Mouse (Mus musculus) splenic B cell, adult 2 months (primary cell): ENCODE measurements around the gene Pank2.
"Not testable (repeated sequence)": the region's sequence is repeated elsewhere in the genome, so short reads cannot be mapped to it uniquely, and the experiment has no call there.

ENCODE experiments used
- DNase-seq: peaks from one replicate; pipeline ENCODE4 v3.0.0-alpha.2; 2011; ENCODE audit warnings: low read depth, low spot score
- H3K27me3 ChIP-seq: 2 replicates; pipeline ENCODE4 v1.6.1; 2012; ENCODE audit warnings: mild to moderate bottlenecking, low read length, moderate library complexity, mixed read lengths; ENCODE audit not compliant: control insufficient read depth, poor library complexity, insufficient read depth, severe bottlenecking
- H3K36me3 ChIP-seq: 2 replicates; pipeline ENCODE4 v1.6.1; 2012; ENCODE audit warnings: mild to moderate bottlenecking, low read length, moderate library complexity, mixed read lengths; ENCODE audit not compliant: control insufficient read depth, poor library complexity, insufficient read depth, severe bottlenecking

The Pank2 gene

DNA sequence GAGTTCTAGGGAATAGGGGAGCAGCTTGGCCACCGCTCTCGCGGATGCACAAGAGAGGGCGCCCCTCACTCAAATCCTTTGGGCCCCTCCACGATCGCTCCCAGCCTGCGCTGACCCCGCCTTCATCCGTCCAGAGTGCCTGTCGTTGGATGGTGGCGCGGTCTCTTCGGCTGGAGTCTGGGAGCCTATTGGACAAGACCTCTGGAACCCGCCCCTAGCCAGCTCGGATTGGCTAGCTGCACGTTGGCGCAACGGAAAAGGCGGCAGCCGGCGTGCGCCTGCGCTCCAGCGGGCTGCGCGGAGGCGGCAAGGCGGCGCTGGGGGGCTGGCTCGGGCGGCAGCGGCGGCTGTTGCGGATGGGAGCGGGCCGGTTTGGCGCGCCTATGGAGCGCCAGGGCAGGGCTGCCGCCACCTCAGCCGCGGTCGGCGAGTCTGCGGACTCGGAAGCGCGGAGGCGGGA, at the start of gene Pank2:
Gene Pank2, plus strand, starts transcription at position 283 of the 460 bp plus-strand sequence.
- H3K36me3 ChIP-seq, result no peaks in the 10 kb centered on the region
- peak; percentile 97 for DNase-seq
- H3K27me3 ChIP-seq, result no peaks in the 10 kb centered on the region

- Histone ChIP-seq H3K27me3 (no peaks in the 10 kb centered on the region), H3K36me3 (peaks cover 1% of the 10 kb centered on the region; the same call in 1 of the 2 replicates)
- no peak for DNase-seq
Observed at GRCm38 (mm10) chr2:131213773-131214172, 48.5 kb upstream of the Pank2 start.

DNA sequence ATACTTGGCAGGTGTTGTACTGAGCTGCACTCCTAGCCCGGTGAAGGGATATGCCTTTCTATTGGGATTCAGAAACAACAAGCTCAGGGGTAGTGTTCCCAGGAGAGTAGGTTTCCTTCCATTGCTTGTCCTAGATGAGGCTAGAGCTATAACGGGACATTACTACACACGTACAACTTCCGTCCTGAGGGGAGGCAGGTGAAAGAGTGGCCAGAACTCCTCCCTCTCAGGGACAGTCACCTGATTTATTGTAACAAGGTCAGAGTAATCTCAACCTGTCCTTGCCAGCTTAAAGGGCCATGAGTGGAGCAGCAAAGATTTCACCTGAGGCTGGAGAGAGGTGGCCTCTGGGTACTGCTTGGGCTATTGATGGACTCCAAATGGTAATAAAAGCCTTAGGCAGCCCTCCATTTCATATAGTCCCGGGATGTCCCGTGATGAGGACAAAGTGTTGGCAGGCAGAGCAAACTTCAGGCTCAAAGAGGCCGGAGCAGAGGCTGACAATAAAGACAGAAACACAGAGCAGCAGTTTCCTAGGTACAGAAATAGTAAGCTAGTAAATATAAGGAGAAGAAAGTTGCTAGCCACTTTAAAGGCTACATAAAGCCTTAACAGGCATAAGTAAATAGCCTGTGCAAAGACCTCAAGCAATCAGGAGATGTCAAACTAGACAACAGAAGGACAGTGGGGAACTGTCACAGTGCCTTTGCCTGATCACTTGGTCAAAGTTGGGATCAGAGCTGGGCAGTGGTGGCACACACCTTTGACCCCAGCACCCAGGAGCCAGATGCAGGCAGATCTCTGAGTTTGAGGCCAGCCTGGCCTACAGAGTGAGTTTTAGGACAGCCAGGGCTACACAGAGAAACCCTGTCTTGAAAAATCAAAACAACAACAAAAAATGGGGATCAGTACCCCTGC, 46.1 kb upstream of the Pank2 start:
- DNase-seq, result no peak
- H3K36me3 ChIP-seq, result peaks cover 1% of the 10 kb centered on the region; the same call in 1 of the 2 replicates
- H3K27me3 ChIP-seq, result no peaks in the 10 kb centered on the region

DNA sequence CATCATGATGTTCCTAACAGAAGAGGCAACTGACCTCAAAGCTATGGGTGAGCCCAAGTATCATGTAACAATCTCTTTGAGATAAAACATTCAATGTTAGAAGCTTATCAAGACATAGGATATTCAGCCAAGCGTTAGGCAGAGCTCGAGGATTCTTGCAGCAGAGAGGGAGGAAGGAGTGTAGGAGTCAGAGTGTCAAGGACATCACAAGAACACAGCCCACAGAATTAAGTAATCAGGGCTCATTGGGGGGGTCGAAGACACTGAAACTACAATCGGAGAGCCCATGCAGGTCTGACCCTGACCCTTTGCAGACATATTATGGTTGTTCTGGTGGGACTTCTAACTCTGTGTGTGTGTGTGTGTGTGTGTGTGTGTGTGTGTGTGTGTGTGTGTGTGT, 42.3 kb upstream of the Pank2 start:
- DNase-seq, result no peak
- no peaks in the 10 kb centered on the region for H3K36me3 ChIP-seq
- H3K27me3 ChIP-seq, result no peaks in the 10 kb centered on the region

- DNase-seq, result no peak
- Histone ChIP-seq H3K36me3 (no peaks in the 10 kb centered on the region), H3K27me3 (no peaks in the 10 kb centered on the region)
Observed at GRCm38 (mm10) chr2:131221853-131222515, 40.3 kb upstream of the Pank2 start.

GRCm38 (mm10) chr2:131222562-131222961, 39.7 kb upstream of the Pank2 start:
- H3K27me3 ChIP-seq, result no peaks in the 10 kb centered on the region
- DNase-seq, result no peak
- H3K36me3 ChIP-seq, result no peaks in the 10 kb centered on the region

GRCm38 (mm10) chr2:131223569-131223968, 38.7 kb upstream of the Pank2 start:
- H3K27me3 ChIP-seq, result no peaks in the 10 kb centered on the region
- no peaks in the 10 kb centered on the region for H3K36me3 ChIP-seq
- no peak for DNase-seq

DNA sequence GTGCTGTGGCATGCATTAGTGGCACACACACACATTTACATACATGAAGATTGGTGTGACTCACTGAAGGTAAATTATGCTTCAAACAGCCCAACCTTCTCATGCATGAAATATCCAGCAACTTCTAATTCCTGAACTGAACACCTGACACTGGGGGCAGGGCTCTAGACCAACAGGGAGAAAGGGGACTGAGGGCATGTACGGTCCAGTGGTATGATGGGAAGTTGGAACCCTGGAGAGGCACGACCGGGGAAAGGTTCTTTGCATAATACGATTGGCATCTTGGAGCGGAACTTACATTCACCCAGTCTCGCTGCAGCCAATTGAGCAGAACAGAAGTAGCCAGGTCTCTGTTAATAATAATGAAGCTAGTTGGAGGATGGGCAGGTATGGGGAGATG, 37.1 kb upstream of the Pank2 start:
- no peaks in the 10 kb centered on the region for H3K36me3 ChIP-seq
- DNase-seq, result no peak
- H3K27me3 ChIP-seq, result no peaks in the 10 kb centered on the region

GRCm38 (mm10) chr2:131226669-131227068, 35.6 kb upstream of the Pank2 start:
- DNase-seq, H3K27me3 ChIP-seq, H3K36me3 ChIP-seq: not testable (repeated sequence)

DNA sequence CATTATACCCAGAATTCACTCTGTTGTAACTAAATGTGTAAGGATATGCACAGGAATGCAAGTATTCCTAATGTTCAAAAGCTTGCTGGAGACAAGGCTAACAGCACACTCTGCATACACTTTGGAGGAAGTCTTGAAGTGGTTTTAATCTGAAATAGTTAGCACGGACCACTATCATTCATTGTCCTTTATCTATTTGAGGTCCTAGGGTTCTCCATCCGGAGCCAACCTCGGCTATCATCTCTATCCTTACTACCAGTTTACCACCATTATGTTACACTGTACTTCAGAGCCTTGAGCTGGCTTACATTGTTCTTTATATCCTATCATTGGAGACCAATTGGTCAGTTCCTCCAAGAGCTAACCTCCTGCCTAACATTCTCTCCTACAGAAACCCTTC, 35.1 kb upstream of the Pank2 start:
- Histone ChIP-seq H3K27me3 (no peaks in the 10 kb centered on the region), H3K36me3 (no peaks in the 10 kb centered on the region)
- DNase-seq, result no peak

- no peaks in the 10 kb centered on the region for H3K27me3 ChIP-seq
- H3K36me3 ChIP-seq, result no peaks in the 10 kb centered on the region
- DNase-seq, result peak; percentile 64
Observed at GRCm38 (mm10) chr2:131232558-131232957, 29.7 kb upstream of the Pank2 start.

DNA sequence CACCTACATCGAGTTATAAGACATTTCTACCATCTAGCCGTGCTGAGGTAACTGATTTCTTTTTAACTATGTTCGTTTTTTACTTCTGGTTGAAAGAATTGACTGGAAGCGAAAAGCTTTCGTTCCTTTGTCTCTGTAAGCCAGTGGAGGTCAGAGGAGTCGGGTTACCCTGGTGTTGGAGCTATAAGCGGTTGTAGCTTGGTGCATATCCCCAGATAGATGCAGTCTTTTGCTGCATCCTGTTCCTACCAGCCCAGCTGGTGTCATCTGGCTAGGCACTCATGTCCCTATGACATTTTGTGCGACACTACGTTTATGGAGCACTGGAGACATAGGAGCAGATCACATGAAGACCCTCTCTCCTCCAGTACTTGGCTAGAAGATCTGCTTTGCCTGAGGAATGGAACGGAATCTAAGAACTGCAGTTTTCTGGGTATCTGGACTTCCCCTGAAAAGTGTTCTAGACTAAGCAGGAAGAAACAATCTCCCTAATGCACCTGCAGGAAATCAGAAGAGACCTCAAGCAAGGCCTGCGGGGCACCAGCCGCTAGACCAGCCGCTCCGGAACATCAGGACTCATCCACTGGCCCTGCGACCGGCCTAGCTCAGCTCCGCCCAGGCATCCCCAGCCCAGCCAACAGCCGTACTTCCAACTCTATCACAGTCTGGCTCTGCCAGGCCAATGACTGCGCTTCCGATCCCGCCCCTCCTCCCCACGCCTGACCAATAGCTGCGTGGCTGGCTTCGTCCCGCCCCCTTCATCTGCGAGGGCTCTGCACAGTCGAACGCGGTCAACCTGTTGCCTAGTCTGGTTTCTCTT, 28.8 kb upstream of the Pank2 start, which contains the start of gene Mavs:
Gene Mavs, plus strand, starts transcription at position 757 of the 820 bp plus-strand sequence.
- no peaks in the 10 kb centered on the region for H3K27me3 ChIP-seq
- peak; percentile 95 for DNase-seq
- H3K36me3 ChIP-seq, result no peaks in the 10 kb centered on the region

GRCm38 (mm10) chr2:131234127-131234650, 28.1 kb upstream of the Pank2 start:
- DNase-seq, result peak; percentile 9
- H3K36me3 ChIP-seq, result peaks cover 2% of the 10 kb centered on the region; the same call in 1 of the 2 replicates
- no peaks in the 10 kb centered on the region for H3K27me3 ChIP-seq

DNA sequence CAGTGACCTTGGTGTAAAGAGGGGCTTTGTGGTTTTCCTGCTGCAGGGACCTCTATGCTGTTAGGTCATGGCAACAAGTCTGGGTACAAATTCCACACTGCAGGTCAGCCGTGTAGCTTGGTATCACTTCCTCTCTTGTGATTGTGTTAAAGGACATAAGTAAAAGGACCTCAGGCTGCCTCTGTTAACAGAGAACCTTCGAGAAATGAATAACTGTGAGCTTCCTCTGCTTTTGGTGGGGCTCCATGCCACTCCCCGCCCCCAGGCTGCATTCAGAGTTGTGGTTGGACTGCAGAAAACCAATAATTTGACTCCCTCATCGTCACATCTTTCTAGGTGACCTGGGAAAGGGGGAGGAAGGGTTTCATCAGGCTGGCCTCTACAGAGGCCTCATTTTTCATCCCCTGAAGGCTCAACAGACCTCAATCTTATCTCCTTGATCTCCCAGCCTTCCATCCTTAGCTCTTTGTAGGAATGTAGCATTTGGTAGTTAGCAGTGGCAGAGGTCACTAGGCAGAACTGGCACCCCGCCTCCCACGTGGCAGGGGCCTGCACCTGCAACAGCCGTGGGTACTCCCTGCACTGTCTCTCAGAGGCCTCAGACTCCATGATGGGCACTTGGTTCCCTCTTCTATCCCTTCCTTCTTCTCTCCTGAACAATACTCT, 27.2 kb upstream of the Pank2 start:
- Histone ChIP-seq H3K36me3 (peaks cover 2% of the 10 kb centered on the region; the same call in 1 of the 2 replicates), H3K27me3 (no peaks in the 10 kb centered on the region)
- peak; percentile 78 for DNase-seq
